Mouse (Mus musculus): ENCODE results near the gene Npy4r. TPM values are rescaled to one million over a fixed set of nuclear protein-coding genes. Genes with fewer than 3 reads are reported as not detected.

Gene Npy4r
- polyA plus RNA-seq (2015; fragmentation: Nextera tagmentation; extraction: Ambion mirVana) = 0.19 and 0.23 TPM in 2 replicates

- 16% methylated on average over 16 of the region's 16 CpGs for WGBS
- H3K27me3 ChIP-seq (ENCODE audit: control insufficient read depth, insufficient read depth, low read depth, low read length) = no peaks in the 10 kb centered on the region
- ATAC-seq = no peak
- no peaks in the 10 kb centered on the region for H3K36me3 ChIP-seq (ENCODE audit: control insufficient read depth, insufficient read depth, low read length)
- H3K9ac ChIP-seq (ENCODE audit: low read depth, low read length) = no peak within 1 kb of the TSS
- H3K4me3 ChIP-seq (ENCODE audit: low read depth, low read length) = no peak within 1 kb of the TSS
- no peaks in the 10 kb centered on the region for H3K4me1 ChIP-seq (ENCODE audit: control insufficient read depth, insufficient read depth, low read length)
- no peak within 1 kb of the TSS for H3K27ac ChIP-seq (ENCODE audit: low read length)
- no peaks in the 10 kb centered on the region for H3K9me3 ChIP-seq (replicated peaks; ENCODE audit: control insufficient read depth, low read length, poor library complexity, severe bottlenecking)
- 0 out of 2 replicates have a peak within 1 kb of the TSS, but pooled peaks have one; percentile 17 for H3K4me2 ChIP-seq (ENCODE audit: low read length)
Measured at GRCm38 (mm10) chr14:34152342-34152741, at the start of gene Npy4r. Gene Npy4r (minus strand): TSS chr14:34152489.

- peak within 1 kb of the TSS; percentile 84 for H3K4me2 ChIP-seq (ENCODE audit: low read length)
- peak within 1 kb of the TSS; percentile 85 for H3K27ac ChIP-seq (ENCODE audit: low read length)
- no peaks in the 10 kb centered on the region for H3K9me3 ChIP-seq (replicated peaks; ENCODE audit: control insufficient read depth, low read length, poor library complexity, severe bottlenecking)
- WGBS = 3% methylated on average over 33 of the region's 52 CpGs
- H3K9ac ChIP-seq (ENCODE audit: low read depth, low read length) = peak within 1 kb of the TSS; percentile 89
- no peaks in the 10 kb centered on the region for H3K36me3 ChIP-seq (ENCODE audit: control insufficient read depth, insufficient read depth, low read length)
- no peaks in the 10 kb centered on the region for H3K27me3 ChIP-seq (ENCODE audit: control insufficient read depth, insufficient read depth, low read depth, low read length)
- ATAC-seq = peak; percentile 84
- H3K4me3 ChIP-seq (ENCODE audit: low read depth, low read length) = peak within 1 kb of the TSS; percentile 76
- peaks cover 14% of the 10 kb centered on the region for H3K4me1 ChIP-seq (ENCODE audit: control insufficient read depth, insufficient read depth, low read length)
Measured at GRCm38 (mm10) chr14:34201231-34202035, 49.1 kb upstream of the Npy4r start, which contains the start of gene Gprin2. Gene Gprin2 (minus strand): TSS chr14:34201653.

GRCm38 (mm10) chr14:34200738-34201230 is 48.5 kb upstream of the Npy4r start:
- H3K4me1 ChIP-seq (ENCODE audit: control insufficient read depth, insufficient read depth, low read length) = peaks cover 14% of the 10 kb centered on the region
- H3K27me3 ChIP-seq (ENCODE audit: control insufficient read depth, insufficient read depth, low read depth, low read length) = no peaks in the 10 kb centered on the region
- H3K9ac ChIP-seq (ENCODE audit: low read depth, low read length) = peak overlapping the region; percentile 89
- no peaks in the 10 kb centered on the region for H3K9me3 ChIP-seq (replicated peaks; ENCODE audit: control insufficient read depth, low read length, poor library complexity, severe bottlenecking)
- no peaks in the 10 kb centered on the region for H3K36me3 ChIP-seq (ENCODE audit: control insufficient read depth, insufficient read depth, low read length)
- peak; percentile 84 for ATAC-seq
- H3K4me3 ChIP-seq (ENCODE audit: low read depth, low read length) = peak overlapping the region; percentile 76
- peak overlapping the region; percentile 85 for H3K27ac ChIP-seq (ENCODE audit: low read length)
- WGBS = 2% methylated on average over 19 of the region's 19 CpGs
- H3K4me2 ChIP-seq (ENCODE audit: low read length) = peak overlapping the region; percentile 84

GRCm38 (mm10) chr14:34196706-34197105 is 44.4 kb upstream of the Npy4r start:
- H3K4me2 ChIP-seq (ENCODE audit: low read length) = no peak overlapping the region
- H3K27me3 ChIP-seq (ENCODE audit: control insufficient read depth, insufficient read depth, low read depth, low read length) = no peaks in the 10 kb centered on the region
- no peak for ATAC-seq
- H3K4me3 ChIP-seq (ENCODE audit: low read depth, low read length) = no peak overlapping the region
- WGBS = 49% methylated on average over 4 of the region's 4 CpGs
- no peak overlapping the region for H3K27ac ChIP-seq (ENCODE audit: low read length)
- H3K36me3 ChIP-seq (ENCODE audit: control insufficient read depth, insufficient read depth, low read length) = peaks cover 12% of the 10 kb centered on the region
- H3K4me1 ChIP-seq (ENCODE audit: control insufficient read depth, insufficient read depth, low read length) = peaks cover 14% of the 10 kb centered on the region
- H3K9me3 ChIP-seq (replicated peaks; ENCODE audit: control insufficient read depth, low read length, poor library complexity, severe bottlenecking) = no peaks in the 10 kb centered on the region
- no peak overlapping the region for H3K9ac ChIP-seq (ENCODE audit: low read depth, low read length)

- peaks cover 14% of the 10 kb centered on the region for H3K4me1 ChIP-seq (ENCODE audit: control insufficient read depth, insufficient read depth, low read length)
- 90% methylated on average over 15 of the region's 15 CpGs for WGBS
- no peak overlapping the region for H3K4me3 ChIP-seq (ENCODE audit: low read depth, low read length)
- no peak for ATAC-seq
- H3K4me2 ChIP-seq (ENCODE audit: low read length) = no peak overlapping the region
- no peak overlapping the region for H3K9ac ChIP-seq (ENCODE audit: low read depth, low read length)
- no peaks in the 10 kb centered on the region for H3K9me3 ChIP-seq (replicated peaks; ENCODE audit: control insufficient read depth, low read length, poor library complexity, severe bottlenecking)
- peaks cover 12% of the 10 kb centered on the region for H3K36me3 ChIP-seq (ENCODE audit: control insufficient read depth, insufficient read depth, low read length)
- no peaks in the 10 kb centered on the region for H3K27me3 ChIP-seq (ENCODE audit: control insufficient read depth, insufficient read depth, low read depth, low read length)
- no peak overlapping the region for H3K27ac ChIP-seq (ENCODE audit: low read length)
Measured at GRCm38 (mm10) chr14:34195466-34195865, 43.2 kb upstream of the Npy4r start.

GRCm38 (mm10) chr14:34193879-34194278 is 41.6 kb upstream of the Npy4r start:
- H3K4me3 ChIP-seq (ENCODE audit: low read depth, low read length) = no peak overlapping the region
- H3K9ac ChIP-seq (ENCODE audit: low read depth, low read length) = no peak overlapping the region
- H3K27ac ChIP-seq (ENCODE audit: low read length) = no peak overlapping the region
- H3K36me3 ChIP-seq (ENCODE audit: control insufficient read depth, insufficient read depth, low read length) = peaks cover 12% of the 10 kb centered on the region
- H3K27me3 ChIP-seq (ENCODE audit: control insufficient read depth, insufficient read depth, low read depth, low read length) = no peaks in the 10 kb centered on the region
- ATAC-seq = no peak
- H3K9me3 ChIP-seq (replicated peaks; ENCODE audit: control insufficient read depth, low read length, poor library complexity, severe bottlenecking) = no peaks in the 10 kb centered on the region
- H3K4me2 ChIP-seq (ENCODE audit: low read length) = no peak overlapping the region
- 0 out of 2 replicates have a peak, but pooled peaks cover 2% of the 10 kb centered on the region for H3K4me1 ChIP-seq (ENCODE audit: control insufficient read depth, insufficient read depth, low read length)
- 79% methylated on average over 4 of the region's 4 CpGs for WGBS

GRCm38 (mm10) chr14:34190361-34190760 is 38.1 kb upstream of the Npy4r start:
- Histone ChIP-seq H3K27me3 (ENCODE audit: control insufficient read depth, insufficient read depth, low read depth, low read length) (no peaks in the 10 kb centered on the region), H3K9ac (ENCODE audit: low read depth, low read length) (no peak overlapping the region), H3K27ac (ENCODE audit: low read length) (no peak overlapping the region), H3K4me2 (ENCODE audit: low read length) (no peak overlapping the region), H3K36me3 (ENCODE audit: control insufficient read depth, insufficient read depth, low read length) (peaks cover 12% of the 10 kb centered on the region), H3K4me1 (ENCODE audit: control insufficient read depth, insufficient read depth, low read length) (no peaks in the 10 kb centered on the region), H3K4me3 (ENCODE audit: low read depth, low read length) (no peak overlapping the region), H3K9me3 (replicated peaks; ENCODE audit: control insufficient read depth, low read length, poor library complexity, severe bottlenecking) (no peaks in the 10 kb centered on the region)
- no peak for ATAC-seq
- WGBS = 85% methylated on average over 7 of the region's 7 CpGs

GRCm38 (mm10) chr14:34188629-34189028 is 36.3 kb upstream of the Npy4r start:
- Histone ChIP-seq H3K4me2 (ENCODE audit: low read length) (no peak overlapping the region), H3K36me3 (ENCODE audit: control insufficient read depth, insufficient read depth, low read length) (peaks cover 6% of the 10 kb centered on the region; the same call in 1 of the 2 replicates), H3K4me1 (ENCODE audit: control insufficient read depth, insufficient read depth, low read length) (no peaks in the 10 kb centered on the region), H3K4me3 (ENCODE audit: low read depth, low read length) (no peak overlapping the region), H3K27me3 (ENCODE audit: control insufficient read depth, insufficient read depth, low read depth, low read length) (no peaks in the 10 kb centered on the region), H3K9me3 (replicated peaks; ENCODE audit: control insufficient read depth, low read length, poor library complexity, severe bottlenecking) (no peaks in the 10 kb centered on the region), H3K27ac (ENCODE audit: low read length) (no peak overlapping the region), H3K9ac (ENCODE audit: low read depth, low read length) (no peak overlapping the region)
- no peak for ATAC-seq
- 62% methylated on average over 5 of the region's 5 CpGs for WGBS

GRCm38 (mm10) chr14:34183101-34183500 is 30.8 kb upstream of the Npy4r start:
- no peaks in the 10 kb centered on the region for H3K4me1 ChIP-seq (ENCODE audit: control insufficient read depth, insufficient read depth, low read length)
- no peak overlapping the region for H3K4me2 ChIP-seq (ENCODE audit: low read length)
- no peak for ATAC-seq
- no peaks in the 10 kb centered on the region for H3K27me3 ChIP-seq (ENCODE audit: control insufficient read depth, insufficient read depth, low read depth, low read length)
- no peaks in the 10 kb centered on the region; the same call in 1 of the 2 replicates for H3K36me3 ChIP-seq (ENCODE audit: control insufficient read depth, insufficient read depth, low read length)
- H3K4me3 ChIP-seq (ENCODE audit: low read depth, low read length) = no peak overlapping the region
- no peak overlapping the region for H3K9ac ChIP-seq (ENCODE audit: low read depth, low read length)
- H3K9me3 ChIP-seq (replicated peaks; ENCODE audit: control insufficient read depth, low read length, poor library complexity, severe bottlenecking) = peaks cover 4% of the 10 kb centered on the region; the same call in 1 of the 2 replicates
- WGBS = 84% methylated on average over 1 of the region's 1 CpGs
- H3K27ac ChIP-seq (ENCODE audit: low read length) = no peak overlapping the region
